Mouse (Mus musculus): ENCODE data around the gene Gtsf1l.

DNA sequence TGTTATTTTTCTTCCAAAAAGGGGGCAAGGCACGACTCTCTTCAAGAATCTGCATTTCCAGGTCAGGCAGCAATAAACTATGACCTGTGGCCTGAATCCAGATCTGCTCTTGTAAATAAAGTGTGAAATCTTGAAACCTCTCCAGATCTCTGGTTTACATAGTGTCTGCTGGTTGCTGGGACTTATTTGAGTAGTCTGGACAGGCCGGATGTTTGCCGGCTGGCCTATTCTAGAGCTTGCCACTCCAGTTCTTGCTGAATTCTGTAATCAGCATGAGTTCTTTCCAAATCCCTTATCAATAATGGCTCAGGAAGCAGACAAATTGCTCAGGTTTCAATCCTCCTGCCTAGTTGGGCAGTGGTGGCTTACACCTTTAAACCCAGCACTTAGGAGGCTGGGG, 8.1 kb upstream of the Gtsf1l start:
- TF ChIP-seq CTCF (IDR thresholded peaks at IDR 0.05; ENCODE audit: low read depth) (no peak), EP300 (optimal IDR thresholded peaks at IDR 0.05) (no peak)
